Mouse (Mus musculus) embryo, embryonic 11.5 days (tissue): ENCODE data around the gene Vmn2r47.
"Not testable (repeated sequence)": the region's sequence is repeated elsewhere in the genome, so short reads cannot be mapped to it uniquely, and the experiment has no call there.

Experiments
- DNase-seq: peaks from one replicate; pipeline ENCODE4 v3.0.0-alpha.2; 2012; ENCODE audit warnings: low read depth, low spot score

The Vmn2r47 gene

GRCm38 (mm10) chr7:9841225-9841624 lies at the start of gene Vmn2r47:
TSS of gene Vmn2r47 (minus strand) at chr7:9841325.
- not testable (repeated sequence) for DNase-seq

DNA sequence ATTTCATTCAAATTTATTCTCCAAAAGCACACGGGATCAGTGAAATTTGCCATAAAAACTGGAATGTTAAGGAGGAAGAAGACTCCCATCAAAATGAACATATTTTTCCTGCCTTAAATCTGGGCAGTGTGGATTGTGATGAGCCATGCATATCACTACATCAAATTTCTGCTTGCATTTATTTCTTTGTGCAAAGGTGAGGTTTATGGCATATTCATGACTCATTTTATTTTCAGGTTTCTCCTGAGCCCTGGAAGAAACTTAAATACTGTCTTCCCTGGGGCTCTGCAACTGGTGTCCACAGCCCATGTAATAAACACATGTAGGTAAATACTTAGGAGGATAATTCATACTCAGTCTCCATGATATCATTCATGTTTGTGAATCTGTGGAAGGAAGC lies 70.7 kb downstream of the Vmn2r47 start, which contains the start of gene Vmn2r46:
Vmn2r46 (minus strand) TSS at position 101 of the 400 bp plus-strand sequence.
- DNase-seq, result not testable (repeated sequence)
